Mouse (Mus musculus) cortical plate, adult 2 months (tissue): Measurements from ENCODE around the gene Uqcr10. TPM values are rescaled to one million over a fixed set of nuclear protein-coding genes. Genes with fewer than 3 reads are reported as not detected.
A peak's percentile ranks its signal among the peaks of the same experiment; 100 is the strongest.
"Not testable (repeated sequence)": the region's sequence is repeated elsewhere in the genome, so short reads cannot be mapped to it uniquely, and the experiment has no call there.

ENCODE experiments used
- H3K27ac ChIP-seq: fragments of 200-500 bp; 2 replicates; pipeline ENCODE4 v1.5.1; 2012; ENCODE audit warnings: low read length, control low read depth, inconsistent platforms; ENCODE audit not compliant: insufficient read depth
- H3K4me1 ChIP-seq: fragments of 200-500 bp; 2 replicates; pipeline ENCODE4 v1.6.1; 2011; ENCODE audit warnings: low read length; ENCODE audit not compliant: control insufficient read depth, insufficient read depth
- H3K4me3 ChIP-seq: fragments of 200-500 bp; 2 replicates; pipeline ENCODE4 v1.5.1; 2011; ENCODE audit warnings: mild to moderate bottlenecking, low read length, control low read depth; ENCODE audit not compliant: insufficient read depth
- CTCF ChIP-seq: fragments of 200-500 bp; IDR thresholded peaks from 2 replicates; pipeline ENCODE4 v1.5.1; 2011; ENCODE audit warnings: mild to moderate bottlenecking, control low read depth, low read length; ENCODE audit not compliant: insufficient read depth; ENCODE audit errors: extremely low read depth
- POLR2A ChIP-seq: fragments of 200-500 bp; IDR thresholded peaks from 2 replicates; pipeline ENCODE4 v1.6.1; 2011; ENCODE audit warnings: mild to moderate bottlenecking, low read length, control low read depth; ENCODE audit not compliant: insufficient read depth; ENCODE audit errors: extremely low read depth
- polyA plus RNA-seq: library from polyadenylated mRNA; depleted of rRNA; stranded (reverse); fragments of >200 nt; gene quantifications from 2 replicates; pipeline ENCODE4 v1.2.3, GENCODE M21; 2012

The Uqcr10 gene
- polyA plus RNA-seq, 1 experiment: 1,122 TPM

DNA sequence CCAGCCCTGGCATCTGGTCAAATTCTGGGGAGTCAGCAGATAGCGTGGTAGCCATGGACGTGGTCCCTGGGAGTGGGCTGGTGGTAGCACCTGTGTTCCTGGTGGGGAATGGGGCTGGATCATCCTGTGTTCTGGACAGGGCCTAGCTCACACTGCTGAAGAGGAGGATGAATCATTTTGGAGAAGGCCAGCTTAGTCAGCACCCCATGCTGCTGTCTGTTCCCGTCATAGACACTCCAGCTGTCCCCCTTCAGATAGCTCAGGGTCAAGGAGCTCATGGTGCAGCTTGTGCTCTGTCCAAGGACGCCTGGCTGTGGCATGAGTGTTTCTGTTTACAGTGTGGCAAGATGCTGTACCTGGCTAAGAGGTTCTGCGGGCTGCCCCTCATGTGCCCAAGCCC, 14.4 kb upstream of the Uqcr10 start:
- no peak for TF ChIP-seq CTCF
- TF ChIP-seq POLR2A: no peak
- Histone ChIP-seq H3K4me1 (peaks cover 4% of the 10 kb centered on the region), H3K4me3 (no peak overlapping the region), H3K27ac (no peak overlapping the region)

DNA sequence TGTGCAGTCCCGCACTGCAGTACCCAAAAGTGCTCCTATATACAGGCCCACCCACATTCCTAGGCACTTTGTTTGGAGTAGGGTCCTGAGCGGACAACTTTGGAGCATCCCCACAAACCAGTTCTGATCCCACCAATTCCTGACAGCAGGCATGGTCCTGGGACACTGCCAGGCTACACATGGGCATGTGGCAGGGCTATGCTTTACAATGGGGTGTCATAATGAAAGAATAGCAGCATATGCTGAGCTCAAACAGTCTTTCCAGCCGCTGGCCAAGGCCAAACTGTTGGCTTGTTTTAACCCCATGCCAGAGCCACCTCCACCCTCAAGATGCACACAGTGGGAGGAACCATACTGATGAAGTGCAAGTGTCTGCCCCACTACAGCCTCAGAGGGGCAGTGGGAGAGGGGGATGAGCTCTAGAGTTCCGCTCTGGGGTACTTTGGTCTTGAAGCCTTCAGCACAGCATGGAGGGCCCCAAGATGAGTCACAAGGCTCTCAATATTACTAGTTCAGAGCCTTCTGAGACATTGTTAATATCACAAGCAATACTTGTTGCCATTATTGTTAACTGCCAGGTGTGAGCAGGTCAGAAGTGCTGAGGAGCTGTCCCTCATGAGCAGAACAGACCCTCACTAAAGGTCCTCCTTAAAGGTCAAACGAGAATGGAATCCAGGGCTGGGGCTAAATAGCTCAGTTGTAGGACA, 12.5 kb upstream of the Uqcr10 start:
- Histone ChIP-seq H3K4me3 (no peak overlapping the region), H3K4me1 (peaks cover 4% of the 10 kb centered on the region), H3K27ac (no peak overlapping the region)
- TF ChIP-seq POLR2A (no peak), CTCF (no peak)

DNA sequence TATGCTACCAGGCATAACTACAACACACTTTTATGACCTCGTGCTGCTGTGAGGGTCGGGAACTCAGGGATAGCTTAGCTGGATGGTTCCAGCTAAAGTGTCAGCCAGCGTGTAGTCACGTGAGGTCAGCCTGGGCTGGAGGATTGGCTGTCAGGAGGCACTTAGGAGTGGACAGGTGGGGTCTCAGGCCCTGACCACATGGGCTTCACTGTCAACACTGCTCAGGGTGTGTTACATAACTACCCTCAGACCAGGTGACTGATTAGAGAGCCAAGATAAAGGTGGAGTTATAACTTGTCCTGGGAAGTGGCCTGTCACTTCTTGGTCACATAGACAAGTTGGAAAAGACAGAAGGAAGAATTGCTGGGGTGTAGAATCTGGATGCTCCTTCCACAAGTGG, 11.5 kb upstream of the Uqcr10 start:
- TF ChIP-seq POLR2A (no peak), CTCF (no peak)
- Histone ChIP-seq H3K4me3 (no peak overlapping the region), H3K4me1 (peaks cover 1% of the 10 kb centered on the region), H3K27ac (no peak overlapping the region)

DNA sequence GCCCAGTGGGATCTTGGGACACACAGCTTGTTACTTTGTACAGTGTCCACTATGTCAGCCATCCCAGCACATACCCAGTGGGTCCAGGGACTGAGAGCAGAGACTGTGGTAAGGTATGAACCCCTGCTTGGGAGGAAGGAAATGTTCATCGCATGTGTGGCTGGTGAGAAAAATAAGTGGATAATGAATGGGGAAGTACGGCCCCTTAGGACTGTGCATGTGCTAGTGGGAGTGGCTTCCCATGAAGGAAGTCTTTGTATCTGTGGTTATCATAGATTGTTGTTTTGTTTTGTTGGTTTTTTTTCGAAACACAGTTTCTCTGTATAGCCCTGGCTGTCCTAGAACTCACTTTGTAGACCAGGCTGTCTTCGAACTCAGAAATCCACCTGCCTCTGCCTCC, 10.6 kb upstream of the Uqcr10 start:
- no peak overlapping the region for H3K27ac ChIP-seq
- TF ChIP-seq POLR2A (no peak), CTCF (no peak)
- no peak overlapping the region for H3K4me3 ChIP-seq
- peaks cover 1% of the 10 kb centered on the region for H3K4me1 ChIP-seq

DNA sequence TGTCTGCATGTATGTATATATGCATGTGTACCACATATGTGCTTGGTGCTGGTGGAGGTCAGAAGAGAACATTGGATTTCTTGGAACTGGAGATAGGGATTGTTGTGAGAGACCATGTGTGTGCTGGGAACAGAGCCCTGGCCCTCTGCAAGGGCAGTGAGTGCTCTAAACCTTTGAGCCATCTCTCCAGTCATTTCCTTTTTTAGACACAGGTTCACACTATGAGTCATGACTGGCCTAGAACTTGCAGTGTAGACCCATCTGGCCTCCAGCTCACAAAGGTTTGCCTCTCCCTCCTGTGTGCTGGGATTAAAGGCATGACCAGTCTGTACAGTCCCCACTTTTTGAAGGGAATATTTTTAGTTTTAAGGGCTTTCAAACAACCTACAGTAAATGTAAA, 8.7 kb upstream of the Uqcr10 start:
- Histone ChIP-seq H3K4me1 (no peaks in the 10 kb centered on the region), H3K4me3 (no peak overlapping the region), H3K27ac (no peak overlapping the region)
- TF ChIP-seq POLR2A: no peak
- no peak for TF ChIP-seq CTCF

DNA sequence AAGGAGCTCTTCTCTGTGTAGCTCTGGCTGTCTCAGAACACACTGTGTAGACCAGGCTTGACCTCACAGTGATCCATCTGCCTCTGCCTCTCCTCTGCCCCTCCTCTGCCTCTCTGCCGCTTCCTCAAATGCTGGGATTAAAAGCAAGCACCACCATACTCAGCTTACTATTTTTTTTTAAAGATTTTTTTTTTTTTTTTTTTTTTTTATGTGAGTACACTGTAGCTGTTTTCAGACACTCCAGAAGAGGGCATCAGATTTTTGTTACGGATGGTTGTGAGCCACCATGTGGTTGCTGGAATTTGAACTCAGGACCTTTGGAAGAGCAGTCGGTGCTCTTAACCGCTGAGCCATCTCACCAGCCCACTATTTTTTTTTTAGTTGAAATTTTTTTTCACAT, 6.0 kb upstream of the Uqcr10 start:
- not testable (repeated sequence) for H3K4me1 ChIP-seq, H3K4me3 ChIP-seq

DNA sequence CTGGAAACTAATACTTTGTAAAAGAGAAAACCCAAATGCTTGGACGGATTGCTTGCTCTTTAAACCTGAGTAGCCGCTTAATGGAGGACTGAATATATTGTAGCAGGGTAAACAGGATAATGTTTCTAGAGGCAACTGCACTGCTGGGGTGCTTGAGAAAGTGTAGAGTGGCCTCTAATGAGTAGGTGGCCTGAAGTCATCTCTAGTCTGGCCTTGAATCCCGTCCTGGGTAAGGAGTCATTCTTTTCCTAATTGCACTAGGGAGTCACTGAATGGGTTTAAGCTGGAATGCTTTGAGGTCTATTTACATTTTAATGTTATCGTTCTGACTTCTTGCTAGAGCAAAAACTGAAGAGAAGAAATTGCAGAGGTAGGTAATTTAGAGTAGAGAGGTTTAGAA, 1.0 kb upstream of the Uqcr10 start:
- Histone ChIP-seq H3K4me3 (peak overlapping the region; percentile 79), H3K4me1 (peaks cover 2% of the 10 kb centered on the region), H3K27ac (no peak overlapping the region)
- TF ChIP-seq POLR2A: no peak
- no peak for TF ChIP-seq CTCF

More for the DNA sequence above, 6.0 kb upstream of the Uqcr10 start:
- H3K27ac ChIP-seq: not testable (repeated sequence)

DNA sequence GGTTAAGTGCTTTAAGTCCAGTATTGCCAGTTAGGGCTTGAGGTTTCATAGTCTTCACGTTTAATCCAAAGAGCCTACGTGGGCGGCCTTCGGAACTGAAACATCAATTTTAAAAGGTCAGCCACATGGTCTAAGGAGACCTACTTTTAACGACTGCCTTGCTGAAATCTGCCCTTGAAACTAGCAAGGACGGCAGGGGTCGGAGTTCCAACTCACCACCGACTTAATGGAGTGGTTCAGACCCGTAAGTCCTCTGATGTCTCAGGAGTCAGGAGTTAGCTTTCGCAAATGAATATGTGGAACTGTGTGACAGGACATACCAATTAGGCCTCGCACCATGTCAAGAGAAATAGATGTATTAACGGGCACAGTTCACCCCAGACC, 462 bp downstream of the Uqcr10 start:
- no peak for TF ChIP-seq POLR2A
- TF ChIP-seq CTCF: no peak
- Histone ChIP-seq H3K4me3 (peak overlapping the region; percentile 79), H3K27ac (peak overlapping the region; percentile 40), H3K4me1 (peaks cover 2% of the 10 kb centered on the region)

DNA sequence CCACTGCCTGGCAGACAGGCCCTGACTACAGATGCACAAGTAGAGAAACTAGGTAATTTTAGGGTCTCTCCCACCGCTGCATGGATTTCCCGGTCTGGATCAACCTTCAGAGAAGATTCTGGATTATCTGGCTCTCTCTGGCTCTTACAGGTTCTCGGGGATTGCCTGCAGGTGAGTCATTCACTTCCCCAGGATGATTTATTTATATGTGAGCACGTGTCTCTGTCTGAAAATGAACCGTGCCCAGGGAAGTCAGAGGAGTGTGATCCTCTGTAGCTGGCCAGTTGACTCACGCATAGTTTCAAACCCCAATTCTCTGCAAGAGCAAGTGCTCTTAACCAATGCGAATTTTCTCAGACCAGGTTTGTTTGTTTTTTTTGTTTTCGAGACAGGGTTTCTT, 3.4 kb downstream of the Uqcr10 start:
- no peak overlapping the region for H3K27ac ChIP-seq
- no peak for TF ChIP-seq POLR2A
- TF ChIP-seq CTCF: no peak
- no peak overlapping the region for H3K4me3 ChIP-seq
- peaks cover 4% of the 10 kb centered on the region for H3K4me1 ChIP-seq

DNA sequence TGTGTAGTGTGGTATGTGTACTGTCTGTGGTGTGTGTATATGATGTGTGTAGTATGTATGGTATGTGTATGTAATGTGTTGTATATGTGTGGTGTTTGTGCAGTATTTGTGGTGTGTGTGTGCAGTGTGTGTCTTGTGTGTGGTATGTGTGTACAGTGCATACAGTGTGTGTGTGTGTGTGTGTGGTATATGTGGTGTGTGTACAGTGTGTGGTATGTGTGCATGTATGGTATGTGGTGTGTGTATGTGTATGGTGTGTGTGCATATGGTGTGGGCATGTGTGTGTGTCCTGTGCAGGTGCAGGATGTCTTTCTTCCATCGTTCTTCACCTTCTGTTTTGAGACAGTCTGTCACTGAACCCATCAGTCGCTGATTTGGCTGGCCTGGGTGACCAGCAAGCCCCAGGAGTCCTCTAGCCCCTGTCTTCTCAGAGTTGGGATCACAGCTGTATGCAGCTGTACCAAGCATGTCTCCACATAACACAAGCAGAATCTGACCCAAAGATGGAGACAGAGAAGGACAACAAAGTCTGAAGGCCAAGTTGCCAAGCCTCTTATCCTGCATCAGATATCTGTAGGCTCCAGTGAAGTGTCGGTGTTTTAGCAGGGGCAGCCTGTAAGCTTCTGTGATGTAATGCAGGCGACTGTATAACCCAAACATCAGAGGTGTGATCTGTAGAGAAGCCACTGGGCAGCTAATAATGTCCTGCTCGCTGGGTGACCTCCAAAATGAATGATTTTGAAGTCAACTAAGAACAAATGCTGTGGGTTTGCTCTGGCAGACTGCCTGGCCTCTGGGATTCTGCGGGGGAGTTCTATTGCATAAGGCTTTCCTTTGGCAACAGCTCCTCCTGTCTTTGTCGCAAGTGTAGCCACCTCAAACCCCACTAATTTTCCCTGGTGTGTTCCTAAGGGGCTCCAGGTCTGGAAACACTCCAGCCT, 6.8 kb downstream of the Uqcr10 start:
- H3K4me3 ChIP-seq: no peak overlapping the region
- H3K27ac ChIP-seq: no peak overlapping the region
- TF ChIP-seq CTCF (peak; percentile 44), POLR2A (no peak)
- H3K4me1 ChIP-seq: peaks cover 2% of the 10 kb centered on the region; the same call in 1 of the 2 replicates
